Mouse (Mus musculus): ENCODE results near the gene Ccdc85c.

The Ccdc85c gene

DNA sequence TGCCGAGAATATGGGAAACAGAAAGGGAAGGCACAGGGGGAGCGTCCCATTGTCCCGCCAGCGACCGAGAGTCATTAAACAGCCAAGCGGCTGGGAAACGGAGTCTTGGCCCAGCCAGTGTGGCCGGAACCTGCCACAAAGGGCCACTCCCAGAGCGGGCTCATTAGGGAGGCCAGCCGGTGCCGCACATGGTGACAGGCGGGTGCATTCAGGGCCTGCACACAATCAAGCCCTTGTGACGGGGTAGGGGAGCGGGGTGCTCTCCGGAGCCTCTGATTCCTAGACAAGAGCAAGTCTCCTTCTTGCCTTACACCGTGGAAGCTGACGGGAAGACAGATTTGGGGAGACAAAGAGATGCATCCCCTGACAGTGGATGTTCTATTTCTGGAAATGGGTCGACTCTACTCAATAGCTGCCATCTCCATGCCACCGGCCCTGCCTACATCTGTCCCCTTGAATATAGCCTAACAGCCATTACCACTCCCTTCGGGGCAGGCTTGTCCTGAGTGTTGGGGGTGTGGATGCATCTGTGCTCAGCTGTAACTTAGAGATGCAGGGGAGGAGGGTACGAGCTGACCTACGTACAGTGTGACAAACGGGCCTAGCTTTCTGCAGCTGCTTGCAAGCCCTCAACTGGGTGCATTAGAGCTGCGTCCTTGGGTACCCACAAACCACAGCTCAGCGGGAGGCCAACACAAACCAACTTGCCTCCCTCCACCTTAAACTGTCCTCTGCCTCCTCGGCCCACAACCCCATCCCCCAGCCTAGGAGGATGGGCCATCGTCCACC, 9.2 kb downstream of the Ccdc85c start:
- DNase-seq, result peak; percentile 75 to 76

DNA sequence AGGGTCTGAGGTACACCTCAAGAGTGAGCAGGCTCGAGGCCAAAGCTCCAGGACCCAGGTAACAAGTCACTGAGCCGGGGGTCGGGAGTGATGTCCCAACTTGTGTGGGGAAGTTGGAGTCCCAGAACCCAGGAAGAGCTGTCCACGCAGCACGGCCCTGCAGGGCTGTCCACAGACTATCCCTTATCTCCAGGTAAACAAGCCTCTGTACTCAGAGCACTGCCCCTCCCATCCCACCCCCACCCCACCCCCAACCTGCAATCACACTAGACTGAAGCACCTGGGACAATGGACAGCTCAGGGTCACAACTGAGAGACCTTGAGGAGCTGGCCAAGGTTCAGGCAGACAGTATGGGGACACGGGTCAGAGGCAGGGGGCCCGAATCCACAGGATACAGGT, 10.3 kb downstream of the Ccdc85c start:
- DNase-seq, result no peak

DNA sequence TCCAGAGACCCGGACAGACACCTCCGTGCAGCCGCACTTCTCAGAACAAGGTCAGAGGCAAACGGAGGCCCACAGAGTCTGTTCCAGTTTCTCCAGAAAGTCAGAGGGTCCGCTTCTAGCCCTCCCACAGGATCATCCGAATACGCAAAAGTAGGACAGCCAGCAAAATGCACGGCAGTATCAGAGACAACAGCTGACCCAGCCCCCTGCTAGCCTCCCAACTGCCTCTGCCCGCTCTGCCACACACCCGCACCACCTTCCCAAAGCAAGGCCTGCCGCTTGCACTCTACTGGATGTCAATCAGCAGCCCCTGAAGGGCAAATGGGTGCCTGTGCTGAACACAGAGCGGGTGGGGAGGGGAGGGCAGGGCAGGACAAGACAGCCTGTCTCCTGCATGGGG, 14.3 kb downstream of the Ccdc85c start:
- DNase-seq, result peak in 1 of 2 experiments; percentile 29

DNA sequence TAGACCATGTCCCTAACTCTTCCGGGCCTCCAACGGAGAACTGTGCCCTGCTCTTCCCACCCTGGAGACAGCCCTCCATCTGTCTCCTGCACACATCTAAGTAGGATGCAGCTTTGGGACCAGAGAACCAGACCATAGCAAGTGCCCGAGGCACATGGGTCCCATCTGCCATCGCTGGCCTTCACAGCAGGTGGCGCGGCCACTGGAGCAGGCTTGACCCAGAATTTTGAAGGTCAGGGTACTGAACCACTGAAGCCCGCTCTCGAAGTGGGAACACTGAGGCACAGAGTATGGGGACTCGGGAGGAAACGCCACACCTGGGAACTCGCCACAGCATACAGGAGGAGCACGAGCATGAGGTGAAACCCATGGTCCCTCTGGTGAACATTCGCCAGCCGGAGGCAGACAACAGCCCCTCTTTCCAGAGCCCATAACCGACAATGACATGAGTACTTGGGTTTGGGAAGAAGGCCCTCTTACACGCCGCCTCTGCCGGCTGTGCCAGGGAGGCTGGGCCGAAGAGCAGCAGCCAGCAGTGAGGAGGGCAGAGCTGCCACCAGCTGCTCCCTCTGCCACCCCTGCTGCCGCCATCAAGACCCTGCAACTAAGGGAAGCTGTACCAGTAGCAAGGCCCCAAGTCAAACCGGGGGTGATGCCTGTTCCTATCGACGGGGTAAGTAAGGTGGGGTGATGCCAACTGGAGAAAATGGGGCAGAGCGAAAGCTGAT, 15.7 kb downstream of the Ccdc85c start:
- DNase-seq, result no peak

DNA sequence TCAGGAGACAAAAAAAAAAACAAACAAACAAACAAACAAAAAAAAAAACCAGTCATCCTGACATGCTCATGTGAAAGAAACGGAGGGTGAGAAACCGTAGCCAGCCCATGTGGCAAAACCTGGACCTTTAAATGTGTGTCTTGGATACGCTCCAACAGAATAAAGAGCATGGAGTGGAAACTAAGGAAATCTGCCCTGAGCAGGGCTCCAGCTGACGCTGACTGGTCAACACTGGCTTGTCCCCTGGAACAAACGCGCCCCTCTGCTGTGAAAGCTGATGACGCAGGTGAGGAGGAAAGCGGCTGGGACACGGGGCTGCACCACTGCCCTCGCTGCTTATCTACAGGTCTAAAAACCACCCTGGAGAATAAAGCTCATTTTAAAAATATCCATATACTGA, 18.5 kb downstream of the Ccdc85c start:
- no peak for DNase-seq

DNA sequence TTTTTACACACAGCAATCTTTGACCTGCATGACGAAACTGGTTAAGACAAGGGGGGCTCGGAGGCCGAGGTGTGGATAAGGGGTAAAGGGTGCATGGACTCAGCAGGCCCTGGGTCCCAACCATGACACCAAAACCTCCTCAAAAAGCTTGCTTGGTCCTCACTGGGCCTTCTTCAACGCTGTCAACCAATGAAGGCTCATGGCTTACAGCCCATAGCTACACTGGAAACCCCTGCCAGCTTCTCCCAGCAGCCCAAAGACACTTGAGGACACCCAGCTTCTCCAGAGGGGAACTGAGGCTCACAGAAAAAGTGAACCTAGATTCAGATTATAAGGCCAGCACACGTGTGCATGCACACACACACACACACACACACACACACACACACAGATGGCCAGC, 19.3 kb downstream of the Ccdc85c start:
- DNase-seq, result no peak

DNA sequence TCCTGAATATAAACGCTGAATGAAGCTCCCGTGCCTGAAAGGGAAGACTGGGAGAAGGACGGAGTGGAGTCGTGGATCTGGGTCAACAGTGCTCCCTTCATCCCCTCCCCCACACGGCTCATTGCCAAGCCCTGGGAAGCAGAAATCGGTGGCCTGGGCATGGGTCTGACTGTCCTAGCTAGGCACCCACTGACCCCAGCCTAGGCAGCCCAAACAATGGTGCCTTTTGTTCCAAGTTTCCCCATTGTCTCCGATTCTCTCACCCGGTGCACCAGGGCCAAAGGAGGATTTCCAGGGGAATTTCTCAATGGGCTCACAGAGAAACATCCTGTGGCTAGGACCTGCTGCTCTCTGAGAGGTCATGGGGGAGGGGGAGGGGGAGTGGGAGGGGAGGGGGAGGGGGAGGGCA, 19.7 kb downstream of the Ccdc85c start:
- peak; percentile 72 for DNase-seq

DNA sequence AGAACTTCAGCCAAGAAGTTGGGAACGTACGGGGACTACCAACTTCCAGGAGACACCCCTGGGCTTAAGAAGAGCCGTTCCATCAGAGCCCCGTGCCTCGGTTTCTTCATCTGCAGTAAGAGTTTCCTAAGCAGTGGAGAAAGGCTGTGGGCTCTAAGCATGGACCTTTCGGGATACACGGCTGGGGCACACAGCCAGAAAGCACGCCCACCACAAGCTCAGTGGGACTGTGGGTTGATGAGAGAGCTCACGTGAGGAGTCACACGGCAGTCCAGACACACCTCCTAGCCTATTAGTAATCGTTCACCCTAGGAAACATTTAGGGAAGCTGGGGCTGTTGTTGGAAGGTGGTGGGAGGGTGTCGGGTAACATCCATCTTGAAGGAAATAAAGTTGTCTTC, 22.2 kb downstream of the Ccdc85c start:
- DNase-seq, result no peak

DNA sequence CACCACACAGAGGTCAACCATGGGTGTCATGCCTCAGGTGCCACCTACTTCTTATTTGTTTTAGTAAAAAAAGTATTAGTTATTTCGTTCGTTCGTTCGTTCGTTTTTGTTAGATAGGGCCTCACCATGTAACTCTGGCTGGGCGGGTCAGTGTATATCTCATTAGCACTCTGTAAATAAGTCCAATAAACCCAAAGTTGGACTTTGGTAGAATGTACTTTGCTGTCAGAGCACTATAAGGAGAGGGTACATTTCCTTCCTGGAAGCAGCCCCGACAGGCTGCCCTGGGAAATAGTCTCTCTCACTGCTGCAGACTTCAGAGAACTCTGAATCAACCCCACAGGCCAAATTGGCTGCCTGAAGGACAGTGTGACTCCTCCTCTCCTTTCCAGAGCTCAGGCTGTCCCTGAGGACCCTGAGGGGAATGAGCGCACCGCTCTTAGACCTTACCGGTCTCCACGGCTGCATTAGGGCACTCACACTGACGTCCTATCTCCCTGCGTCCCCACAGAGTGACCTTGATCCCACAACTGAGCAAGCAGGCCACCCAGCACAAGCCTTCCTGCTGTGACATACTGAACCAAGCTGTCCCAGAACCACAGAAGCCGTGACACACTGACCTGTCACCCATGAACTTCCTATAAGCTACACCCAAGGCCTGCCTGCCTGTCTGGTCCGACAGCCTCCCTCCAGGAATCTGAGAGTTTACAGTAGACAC, 23.2 kb downstream of the Ccdc85c start:
- no peak for DNase-seq

DNA sequence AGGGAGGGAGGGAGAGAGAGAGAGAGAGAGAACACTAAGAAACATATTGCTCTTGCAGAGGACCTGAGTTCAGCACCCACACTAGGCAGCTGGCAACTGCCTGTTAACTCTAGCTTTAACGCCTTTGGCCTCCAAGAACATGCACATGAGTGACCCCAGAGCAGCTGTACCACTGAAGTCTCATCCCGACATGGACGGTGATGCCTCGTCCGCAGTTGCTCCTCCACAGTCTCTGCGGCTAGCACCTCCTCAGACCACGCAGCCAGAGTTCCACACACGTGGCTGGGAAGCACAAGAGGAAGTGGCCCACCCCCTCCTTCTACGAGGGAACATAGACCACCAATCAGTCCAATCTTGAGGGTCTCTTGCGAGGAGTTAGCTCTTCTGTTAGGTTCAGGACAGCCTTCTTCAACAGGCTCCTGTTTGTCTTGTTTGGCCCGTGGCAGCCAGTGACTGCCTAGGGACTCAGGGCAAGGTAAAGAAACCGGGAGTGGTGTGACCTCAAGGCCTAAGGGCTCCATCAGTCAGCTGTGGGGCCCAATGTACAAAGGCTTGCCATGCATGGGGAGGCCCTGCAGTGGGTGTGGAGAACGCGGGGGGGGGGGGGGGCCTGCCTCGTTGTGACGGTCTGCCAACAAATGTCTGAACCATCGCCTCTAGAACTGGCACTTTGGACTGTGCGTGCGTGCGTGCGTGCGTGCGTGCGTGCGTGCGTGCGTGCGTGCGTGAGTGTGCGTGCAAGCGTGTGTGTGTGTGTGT, 24.0 kb downstream of the Ccdc85c start:
- no peak for DNase-seq

DNA sequence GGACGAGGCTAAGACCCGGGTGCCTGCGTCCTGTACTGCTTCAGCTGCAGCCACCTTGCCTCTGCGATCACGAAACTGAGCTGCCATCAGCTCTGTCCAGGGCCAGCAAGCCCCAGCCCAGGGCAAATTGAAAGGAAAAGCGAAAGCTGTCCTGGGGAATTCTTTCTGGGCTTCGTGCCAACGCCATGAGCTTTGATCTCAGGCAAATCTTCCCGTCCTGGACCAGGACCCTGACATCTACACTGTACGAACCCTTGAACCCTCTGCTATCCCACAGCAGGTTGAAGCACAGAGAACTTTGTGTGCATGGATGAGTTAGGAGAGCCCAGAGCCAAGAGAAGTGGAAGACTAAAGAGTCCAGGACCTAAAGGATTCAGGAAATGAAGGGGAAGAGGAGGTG, 25.7 kb downstream of the Ccdc85c start:
- no peak for DNase-seq

DNA sequence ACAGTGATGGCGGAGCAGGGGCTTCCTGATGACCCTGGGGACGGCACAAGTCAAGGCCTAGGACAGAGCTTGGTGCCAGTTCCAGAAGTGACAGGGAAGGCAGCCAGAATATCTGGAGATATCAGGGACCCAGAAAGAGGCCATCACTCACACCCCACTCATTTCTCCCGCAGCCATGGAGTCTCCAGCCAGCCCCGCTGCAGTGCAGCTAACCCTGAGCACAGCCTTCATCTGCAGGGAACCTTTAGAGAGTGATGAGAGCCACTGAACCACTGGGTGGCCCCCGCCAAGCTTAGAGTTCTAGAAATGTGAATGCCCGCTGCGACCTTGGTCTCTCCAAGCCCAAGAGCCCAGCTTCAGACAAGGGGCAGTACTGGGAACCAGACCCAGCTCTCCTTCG, 26.2 kb downstream of the Ccdc85c start:
- no peak for DNase-seq

DNA sequence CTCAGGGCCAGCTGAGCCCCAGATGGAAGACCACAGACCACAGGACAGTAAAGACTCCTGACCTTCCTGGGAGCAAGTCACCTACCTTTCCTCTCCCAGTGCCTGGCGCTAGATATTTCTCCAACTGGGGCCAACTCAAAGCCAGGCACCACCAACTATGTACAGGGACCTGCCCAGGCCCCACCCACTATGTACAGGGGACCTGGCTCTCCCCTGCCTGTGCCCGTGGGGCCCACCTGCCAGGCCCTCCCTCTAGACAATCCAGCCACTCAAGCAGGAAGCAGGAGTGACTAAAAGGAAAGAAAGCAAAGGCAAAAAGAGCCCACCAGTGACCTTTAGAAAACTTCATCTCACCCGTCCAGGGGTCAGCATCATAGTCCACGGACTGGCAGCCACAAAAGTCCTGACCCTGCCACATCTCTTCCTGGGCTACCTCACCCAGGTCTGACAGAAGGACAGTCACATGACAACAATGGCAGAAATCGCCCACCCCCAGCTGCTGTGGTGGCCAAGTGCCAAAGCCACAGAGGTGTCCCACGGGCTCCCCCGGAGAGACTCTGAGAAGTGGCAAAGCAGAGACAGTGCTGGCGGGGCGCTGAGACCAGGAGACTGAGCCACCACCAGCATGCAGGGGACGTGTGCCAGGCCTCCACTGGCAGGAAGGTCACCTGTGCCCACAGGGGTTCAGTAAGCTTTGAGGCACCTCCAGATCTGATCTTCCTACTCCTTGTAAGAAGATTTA, 28.3 kb downstream of the Ccdc85c start:
- peak; percentile 57 to 65 for DNase-seq

DNA sequence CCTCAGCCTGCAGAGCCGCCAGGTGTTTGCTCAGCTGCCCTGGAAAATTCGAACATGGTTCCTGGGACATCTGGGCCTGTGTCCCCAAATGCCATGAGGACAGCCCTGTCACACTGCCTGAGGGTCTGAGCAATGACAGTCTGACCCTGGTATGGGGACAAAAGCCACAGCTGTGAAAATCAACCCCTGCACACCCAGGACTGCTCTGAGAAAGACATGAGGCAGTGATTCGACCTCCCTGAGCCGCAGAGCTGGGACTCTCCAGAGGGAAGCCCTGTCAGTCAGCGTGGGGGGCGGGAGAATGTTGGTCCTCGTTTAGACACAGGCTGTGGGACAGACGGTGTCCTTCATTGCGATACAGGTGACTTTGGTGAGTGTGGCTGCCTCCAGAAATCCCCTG, 29.6 kb downstream of the Ccdc85c start:
- DNase-seq, result no peak

DNA sequence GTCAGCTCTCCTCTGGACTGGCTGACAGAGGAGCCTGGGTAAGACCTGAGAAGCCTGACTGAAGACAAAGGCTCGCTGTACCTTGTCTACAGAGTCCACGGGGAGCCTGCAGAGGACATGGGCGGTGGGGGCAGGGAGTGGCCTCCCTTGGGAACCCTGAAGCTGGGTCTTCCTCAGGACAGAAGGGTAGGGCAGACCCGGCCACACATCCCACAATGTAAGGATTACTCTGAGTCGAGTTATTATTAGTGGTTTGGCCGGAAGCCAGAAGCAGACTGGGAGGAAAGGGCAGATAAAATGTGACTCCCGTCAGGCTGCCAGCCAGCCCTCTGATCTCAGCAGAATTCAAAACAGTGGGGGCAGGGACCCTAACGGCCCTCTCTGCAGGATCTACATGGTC, 30.4 kb downstream of the Ccdc85c start:
- DNase-seq, result peak; percentile 82 to 83

DNA sequence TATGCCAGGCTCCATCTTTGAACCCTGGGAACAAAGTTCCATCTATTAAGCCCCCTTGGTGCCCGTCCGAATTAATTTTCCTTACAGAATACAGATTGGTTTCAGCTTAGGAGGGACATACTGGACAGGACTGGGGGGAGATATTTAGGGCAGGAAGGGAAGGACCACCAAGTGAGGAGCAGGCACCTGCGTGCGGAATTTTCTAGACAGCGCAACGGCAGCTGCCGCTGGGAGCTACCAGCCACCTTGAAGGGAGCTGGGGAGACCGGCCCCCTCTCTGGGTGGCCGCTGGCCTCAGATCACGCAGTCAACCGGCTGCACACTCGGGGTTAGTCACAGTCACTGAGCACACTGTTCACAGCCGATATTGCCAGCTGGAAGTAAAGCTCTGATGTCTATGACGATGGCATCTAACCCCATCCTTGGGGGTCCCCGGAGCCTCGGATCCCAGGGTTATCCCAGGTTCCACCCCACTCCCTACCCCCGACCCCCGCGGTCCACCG, 32.9 kb downstream of the Ccdc85c start:
- no peak for DNase-seq

DNA sequence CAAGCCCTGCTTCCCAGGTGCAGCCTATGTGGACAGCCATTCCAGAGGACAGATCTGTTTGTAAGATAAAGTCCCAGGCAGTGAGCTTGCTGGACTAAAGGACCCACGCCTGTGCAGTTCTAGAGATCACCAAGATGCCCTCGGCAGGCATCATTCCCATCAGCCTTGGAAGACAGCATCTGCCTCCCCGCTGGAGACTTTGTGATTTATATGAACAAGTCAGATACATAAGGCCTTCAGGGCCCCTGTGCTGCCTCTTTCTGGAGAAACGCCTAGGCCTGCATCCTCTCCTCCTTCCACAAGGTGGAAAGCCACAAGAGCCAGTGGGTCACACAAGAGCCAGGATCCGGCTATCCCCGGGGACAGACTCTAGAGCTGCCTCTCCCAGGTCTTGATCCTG, 33.6 kb downstream of the Ccdc85c start:
- no peak for DNase-seq

DNA sequence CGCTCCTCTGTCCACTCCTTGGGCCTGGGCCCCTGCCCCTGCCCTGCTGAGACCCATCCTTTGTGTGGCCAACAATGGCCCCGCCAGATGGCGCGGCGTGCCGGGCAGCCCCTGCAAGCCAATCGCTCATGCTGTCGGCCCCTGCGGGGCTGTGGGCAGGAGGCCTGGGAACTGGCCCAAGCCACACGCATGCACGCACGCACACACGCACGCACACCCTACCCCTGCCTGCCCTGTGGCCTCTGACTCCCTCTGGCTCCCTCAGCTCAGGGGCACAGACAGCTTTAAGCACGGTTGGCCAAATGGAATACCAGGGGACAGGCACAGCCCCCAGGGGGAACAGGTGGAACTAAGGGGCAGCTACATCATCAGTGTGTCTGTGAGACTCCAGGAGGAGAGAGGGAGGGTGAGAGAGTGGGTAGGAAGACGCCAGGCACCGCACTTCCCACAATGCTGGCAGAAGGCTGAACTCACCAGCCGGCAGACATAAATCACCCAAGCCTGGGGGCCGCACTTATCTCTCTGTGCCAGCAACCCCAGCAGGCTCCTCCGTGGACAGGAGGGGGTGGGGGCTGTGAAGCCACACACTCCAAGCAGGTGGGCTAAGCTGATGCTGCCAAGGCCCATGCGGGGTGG, 34.2 kb downstream of the Ccdc85c start:
- DNase-seq, result peak; percentile 64 to 76

DNA sequence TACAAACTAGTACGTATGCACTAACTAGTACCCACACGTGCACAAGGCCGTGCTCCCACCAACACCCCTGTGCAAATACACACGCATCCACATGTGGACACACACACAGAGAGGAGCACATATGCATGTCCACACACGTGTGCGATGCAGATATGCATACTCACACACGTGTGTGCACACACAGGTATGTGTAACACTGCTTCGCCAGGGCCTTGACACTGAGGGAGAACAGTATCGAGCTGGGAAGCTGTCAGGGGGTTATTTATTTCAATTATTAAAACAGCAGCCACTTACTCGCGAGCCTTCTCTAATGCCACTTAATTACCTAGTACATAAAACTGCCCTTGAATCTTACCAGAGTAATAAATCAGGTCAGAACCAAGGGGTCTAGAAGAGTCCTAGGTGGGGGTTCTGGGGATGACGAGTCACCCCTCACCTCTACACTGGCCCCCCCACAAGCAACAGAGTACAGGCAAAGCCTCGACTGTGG, 34.8 kb downstream of the Ccdc85c start:
- DNase-seq, result no peak

DNA sequence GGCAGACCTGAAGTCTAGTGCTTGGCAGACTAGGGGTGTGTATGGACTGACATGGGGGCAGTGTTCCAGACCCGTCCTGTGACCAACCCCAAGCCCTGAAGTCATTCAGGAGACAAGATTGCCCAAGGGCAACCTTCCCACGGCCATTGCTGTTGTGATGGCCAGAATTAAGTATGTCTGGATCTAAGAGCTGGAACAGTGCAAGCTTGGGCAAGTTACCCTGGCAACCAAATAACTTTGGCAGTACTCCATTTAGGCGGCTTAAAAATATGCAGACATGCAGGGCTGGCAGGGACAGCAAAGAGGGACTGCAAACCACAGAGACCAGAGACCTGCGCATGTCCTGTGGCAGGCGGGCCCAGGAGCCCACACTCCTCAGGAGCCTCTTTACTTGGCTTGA, 35.8 kb downstream of the Ccdc85c start:
- peak; percentile 73 to 77 for DNase-seq

DNA sequence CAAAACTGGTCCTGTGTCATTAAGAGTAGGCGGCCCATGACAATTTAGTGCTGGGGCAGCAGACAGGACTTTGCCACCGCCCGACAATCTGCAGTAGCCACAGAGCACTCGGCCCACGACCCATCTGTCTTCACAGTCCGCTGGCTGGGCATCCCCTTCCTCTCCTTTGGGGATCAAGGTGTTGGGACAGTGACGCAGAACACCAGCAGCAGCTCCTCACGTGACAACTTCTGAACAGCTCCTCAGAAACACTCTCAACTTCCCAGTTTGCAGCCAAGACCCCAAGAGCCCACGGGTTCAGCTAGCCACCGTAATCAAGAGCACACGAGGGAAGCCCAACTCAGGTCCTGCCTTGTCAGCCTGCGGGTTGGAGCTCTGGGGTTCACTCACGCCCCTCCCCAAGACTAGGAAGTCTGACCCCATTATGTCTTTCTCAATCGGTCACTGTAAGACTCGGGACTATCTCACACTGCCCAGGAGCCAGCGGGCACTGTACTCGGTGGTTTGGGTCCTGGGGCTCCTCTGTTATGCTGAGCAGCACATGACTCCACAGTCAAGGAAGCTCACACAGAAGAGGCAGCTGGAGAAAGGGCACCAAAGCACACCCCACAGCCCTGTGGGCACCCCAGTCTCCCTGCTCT, 36.7 kb downstream of the Ccdc85c start:
- DNase-seq, result no peak

All from cerebellum, adult 18-20 months (tissue).